Mouse (Mus musculus): ENCODE data around the gene Sctr.
A peak's percentile ranks its signal among the peaks of the same experiment; 100 is the strongest.

The Sctr gene

GRCm38 (mm10) chr1:120006844-120007790 is at the start of gene Sctr:
Gene Sctr, plus strand, starts transcription at chr1:120006894.
- no peak for DNase-seq (ENCODE audit: low read depth, low spot score)

GRCm38 (mm10) chr1:119957716-119958222 is 48.9 kb upstream of the Sctr start:
- DNase-seq (ENCODE audit: low read depth, low spot score), result no peak

DNA sequence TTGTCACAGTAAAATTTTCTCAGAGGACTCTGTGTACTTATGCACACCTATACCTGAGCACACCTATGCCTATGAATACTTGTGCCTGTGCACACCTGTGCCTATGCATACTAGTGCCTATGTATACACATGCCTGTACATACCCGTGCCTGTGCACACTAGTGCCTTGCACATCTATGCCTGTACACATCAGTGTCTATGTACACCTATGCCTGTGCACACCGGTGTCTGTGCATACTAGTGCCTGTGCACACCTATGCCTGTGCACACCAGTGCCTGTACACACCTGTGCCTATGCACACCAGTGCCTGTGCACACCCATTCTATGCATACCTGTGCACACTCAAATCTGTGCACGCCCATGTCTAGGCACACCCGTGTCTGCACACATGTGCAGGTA is 47.2 kb upstream of the Sctr start:
- DNase-seq (ENCODE audit: low read depth, low spot score), result no peak

DNA sequence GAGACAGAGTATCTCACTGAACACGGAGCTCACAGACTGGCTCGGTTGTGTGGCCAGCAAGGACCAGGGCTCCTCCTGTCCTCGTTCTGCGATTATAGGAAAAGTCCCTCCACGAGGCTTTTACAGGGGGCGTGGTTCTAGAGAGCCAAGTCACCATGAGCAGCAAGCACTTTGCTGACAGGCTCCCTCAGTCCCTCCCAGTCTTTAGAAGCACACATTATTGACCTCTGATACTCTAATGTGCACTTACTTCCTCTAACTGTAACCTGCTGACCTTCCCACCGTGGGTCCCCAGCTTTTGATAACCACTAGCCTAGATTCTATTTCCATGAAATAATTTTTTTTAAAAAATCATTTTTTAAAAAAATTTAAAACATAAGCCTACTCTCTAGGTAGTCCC is 46.8 kb upstream of the Sctr start:
- no peak for DNase-seq (ENCODE audit: low read depth, low spot score)

GRCm38 (mm10) chr1:119965804-119966514 is 40.7 kb upstream of the Sctr start:
- no peak for DNase-seq (ENCODE audit: low read depth, low spot score)

GRCm38 (mm10) chr1:119973117-119973516 is 33.6 kb upstream of the Sctr start:
- no peak for DNase-seq (ENCODE audit: low read depth, low spot score)

- no peak for DNase-seq (ENCODE audit: low read depth, low spot score)
These were observed 31.6 kb upstream of the Sctr start for GRCm38 (mm10) chr1:119975141-119975540.

DNA sequence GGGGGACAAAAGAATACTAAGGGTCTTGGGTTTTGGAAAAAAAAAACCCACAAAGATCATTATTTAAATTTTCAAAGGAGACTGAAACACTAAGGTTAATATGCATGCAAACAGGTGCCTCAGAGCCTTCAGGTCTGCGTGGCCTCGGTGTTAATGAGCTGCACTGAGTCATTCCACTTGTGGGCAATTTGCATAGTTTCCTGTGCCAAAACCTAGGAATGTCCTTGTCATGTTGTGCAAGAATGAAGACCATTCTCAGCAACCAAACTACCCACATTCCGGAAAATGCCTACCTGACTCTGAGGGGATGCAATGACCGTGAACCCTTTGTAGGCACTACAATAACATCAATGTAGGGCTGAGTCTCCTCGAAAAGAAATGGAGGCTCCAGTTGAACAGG is 20.1 kb upstream of the Sctr start:
- no peak for DNase-seq (ENCODE audit: low read depth, low spot score)

DNA sequence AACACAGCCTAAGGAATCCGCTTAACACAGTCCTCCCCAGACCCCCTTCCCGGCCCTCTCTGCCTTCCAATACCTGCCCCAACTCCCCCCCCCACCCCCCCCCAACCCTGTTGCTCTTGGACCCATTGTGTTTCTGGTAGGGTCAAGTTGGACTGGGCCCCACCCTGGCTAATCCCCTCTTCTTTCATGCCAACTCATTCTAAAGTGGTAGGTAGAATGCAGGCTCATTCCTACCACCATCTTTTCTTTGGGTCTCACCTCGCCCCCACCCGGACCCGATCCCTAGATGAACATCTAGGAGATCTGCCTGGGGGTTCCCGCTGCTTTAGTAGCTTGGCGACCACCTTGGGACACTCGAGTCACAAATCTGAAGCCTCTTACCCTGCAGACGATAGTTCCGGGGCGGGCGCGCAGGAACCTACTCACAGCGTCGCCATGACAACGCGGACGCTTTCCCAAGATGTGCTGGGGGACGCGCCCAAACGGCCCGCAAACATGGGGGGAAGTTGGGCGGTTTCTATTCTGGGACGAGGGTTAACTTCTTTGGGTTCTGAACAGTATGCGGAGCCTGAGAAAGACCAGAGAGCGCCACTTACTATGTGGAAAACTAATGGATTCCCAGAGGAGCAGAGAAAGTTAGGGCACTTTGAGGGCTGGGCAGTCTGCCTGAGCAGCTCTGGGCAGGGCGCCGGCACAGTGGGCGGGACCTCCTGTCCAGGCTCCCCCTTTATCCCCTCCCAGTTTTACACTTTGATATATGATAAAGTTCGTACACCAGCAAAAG is 9.7 kb upstream of the Sctr start, which contains the start of gene Cfap221:
Cfap221 (minus strand) TSS at position 437 of the 784 bp plus-strand sequence.
- DNase-seq (ENCODE audit: low read depth, low spot score), result peak; percentile 78

DNA sequence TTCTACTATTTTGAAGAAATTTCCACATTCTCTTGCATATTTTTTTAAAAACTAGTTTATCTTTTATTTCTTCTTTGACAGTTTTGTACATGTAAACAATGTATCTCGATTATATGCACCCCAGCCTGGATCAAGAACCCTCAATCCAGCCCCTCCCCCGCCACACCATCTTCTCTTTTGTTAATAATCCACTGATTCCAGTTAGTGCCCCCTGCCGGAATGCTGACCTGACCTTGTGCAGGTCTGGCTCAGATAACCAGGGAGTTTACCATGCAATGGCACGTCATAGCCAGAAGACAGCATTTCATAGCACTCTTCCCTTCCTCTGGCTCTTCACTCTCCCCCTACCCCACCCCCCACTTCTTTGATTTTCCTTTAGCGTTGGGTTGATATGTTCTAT is 9.1 kb upstream of the Sctr start:
- DNase-seq (ENCODE audit: low read depth, low spot score), result no peak

DNA sequence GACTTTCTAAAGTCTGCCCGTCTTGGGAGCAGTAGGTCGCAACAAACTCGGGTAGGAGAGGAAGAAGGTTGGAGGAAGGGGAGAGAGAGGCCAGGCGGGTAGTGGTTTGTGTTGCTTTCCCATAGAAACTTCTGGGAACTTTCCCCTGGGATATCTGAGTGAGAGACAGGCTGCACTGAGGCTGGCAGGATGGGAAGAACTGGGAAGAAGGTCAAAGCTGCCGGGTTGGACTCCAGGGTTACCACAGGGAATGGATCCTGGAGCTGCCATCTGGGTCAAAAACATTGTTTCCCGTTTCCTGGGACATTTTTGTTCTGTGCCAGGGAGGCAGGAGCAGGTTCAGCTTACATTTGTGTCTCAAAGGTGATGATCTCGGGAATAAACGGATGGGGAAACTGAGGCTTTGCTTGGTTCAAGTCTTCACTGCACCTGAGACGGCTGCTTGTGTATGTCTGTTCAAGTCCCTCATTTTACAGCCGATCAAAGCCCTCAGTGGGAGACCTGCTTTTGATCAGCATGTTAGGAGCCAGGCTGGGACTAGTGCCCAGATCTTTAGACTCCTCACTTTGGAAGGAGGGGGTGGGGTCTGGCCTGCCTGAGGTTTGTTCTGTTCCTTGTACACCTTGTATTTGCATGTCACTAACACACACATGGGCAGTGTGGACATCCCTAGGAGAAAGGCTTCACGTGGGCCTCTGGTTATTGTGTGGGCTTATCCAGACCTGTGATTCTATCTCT is 1.3 kb downstream of the Sctr start:
- no peak for DNase-seq (ENCODE audit: low read depth, low spot score)

DNA sequence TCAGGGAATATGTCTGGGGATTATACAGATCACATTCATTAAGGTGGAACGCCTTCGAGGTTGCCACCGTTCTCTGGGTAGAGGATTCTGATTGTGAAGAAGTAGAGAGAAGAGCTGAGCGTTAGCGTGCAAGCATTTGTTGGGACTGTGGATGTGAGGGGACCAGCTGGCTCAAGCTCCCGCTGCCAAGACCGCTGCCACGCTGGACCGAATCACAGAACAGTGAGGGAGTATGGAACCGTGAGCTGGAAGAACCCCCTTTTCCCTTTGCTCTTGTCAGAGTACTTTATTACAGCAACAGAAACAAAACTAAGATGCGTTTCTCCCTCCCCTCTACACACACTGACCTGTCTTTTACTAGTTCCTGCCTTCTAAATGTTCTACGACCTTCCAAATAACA is 5.9 kb downstream of the Sctr start:
- no peak for DNase-seq (ENCODE audit: low read depth, low spot score)

- DNase-seq (ENCODE audit: low read depth, low spot score), result peak; percentile 43
These were observed 6.4 kb downstream of the Sctr start for GRCm38 (mm10) chr1:120013111-120013510.

DNA sequence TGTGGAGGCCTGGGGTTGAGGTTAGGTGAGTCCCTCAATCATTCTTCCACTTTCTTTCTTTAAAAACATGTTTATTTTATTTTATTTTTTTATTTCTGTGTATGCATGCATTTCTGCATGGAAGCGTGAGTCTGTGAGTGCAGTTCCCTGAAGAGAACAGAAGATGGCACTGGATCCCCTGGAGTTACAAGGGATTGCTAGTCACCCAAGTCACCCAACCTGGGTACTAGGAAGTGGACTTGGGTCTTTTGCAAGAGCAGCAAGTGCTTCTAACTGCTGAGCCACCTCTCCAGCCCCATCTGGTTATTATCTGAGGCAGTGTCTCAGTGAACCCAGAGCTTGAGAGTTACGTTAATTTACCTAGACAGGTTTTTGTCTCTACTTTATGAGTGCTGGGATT is 9.5 kb downstream of the Sctr start:
- no peak for DNase-seq (ENCODE audit: low read depth, low spot score)

- DNase-seq (ENCODE audit: low read depth, low spot score), result no peak
These were observed 12.2 kb downstream of the Sctr start for GRCm38 (mm10) chr1:120018900-120019299.

GRCm38 (mm10) chr1:120019428-120019827 is 12.7 kb downstream of the Sctr start:
- DNase-seq (ENCODE audit: low read depth, low spot score), result no peak

- DNase-seq (ENCODE audit: low read depth, low spot score), result no peak
These were observed 13.7 kb downstream of the Sctr start for GRCm38 (mm10) chr1:120020322-120020897.

DNA sequence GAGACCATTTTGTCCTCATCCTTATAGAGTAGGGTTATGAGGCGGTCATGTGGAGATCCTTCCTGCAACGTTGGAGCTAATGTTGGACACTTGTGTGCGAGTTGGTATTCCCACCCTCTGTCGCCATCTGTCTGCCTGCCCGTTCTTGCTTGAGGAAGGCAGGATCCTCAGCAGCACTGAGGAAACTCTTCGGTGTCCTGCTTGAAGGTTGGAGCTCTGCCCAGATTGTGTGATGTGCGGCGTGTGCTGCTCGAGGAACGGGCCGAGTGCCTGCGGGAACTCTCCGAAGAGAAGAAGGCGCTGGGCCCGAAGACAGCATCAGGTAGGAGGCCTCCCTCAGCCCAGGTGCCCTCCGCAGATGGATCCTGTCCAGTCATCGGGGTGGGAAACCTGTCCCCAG is 15.3 kb downstream of the Sctr start:
- DNase-seq (ENCODE audit: low read depth, low spot score), result no peak

DNA sequence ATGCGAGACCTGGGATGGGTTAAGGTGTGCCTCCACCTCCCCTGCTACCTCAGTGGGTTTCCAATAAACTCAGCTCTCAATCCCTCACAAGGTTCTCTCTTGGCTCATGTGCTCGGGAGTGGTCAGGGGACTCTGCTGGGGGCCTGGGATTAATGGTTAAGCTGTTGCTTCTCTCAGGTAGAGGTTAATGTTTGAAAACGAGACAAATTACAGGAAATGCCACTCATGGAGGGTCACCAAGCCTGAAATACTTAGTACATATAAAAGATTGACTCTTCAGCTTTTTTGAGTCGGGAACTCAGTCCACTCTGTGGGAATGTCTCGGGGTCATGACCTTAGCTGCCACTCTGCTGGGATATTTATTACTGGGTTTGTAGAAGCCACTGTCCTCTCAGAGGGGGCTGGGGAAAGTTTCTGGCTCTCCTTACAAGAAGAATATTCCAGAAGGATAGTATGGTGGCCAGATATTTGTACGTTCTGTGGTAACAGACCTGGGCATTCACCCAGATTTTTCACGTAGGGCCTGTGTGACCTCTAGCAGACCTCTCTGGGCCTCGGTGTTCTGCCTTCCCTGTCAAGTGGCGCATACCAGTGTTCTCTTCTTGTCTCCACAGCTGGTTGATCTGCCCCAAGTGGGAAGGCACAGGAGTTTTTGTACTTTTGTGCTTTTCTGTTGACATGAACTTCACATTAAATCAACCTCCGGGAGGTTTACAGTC is 17.8 kb downstream of the Sctr start:
- DNase-seq (ENCODE audit: low read depth, low spot score), result no peak

- no peak for DNase-seq (ENCODE audit: low read depth, low spot score)
These were observed 18.4 kb downstream of the Sctr start for GRCm38 (mm10) chr1:120025050-120025439.
